Mouse (Mus musculus) forebrain, embryonic 10.5 days (tissue): ENCODE measurements at regions not wholly inside any gene's neighbourhood (a gene's known extent, or its start where the extent isn't known, plus 50 kb on each side); places are given as distances from the start of the nearest gene placed in this dataset.
A peak's percentile ranks its signal among the peaks of the same experiment; 100 is the strongest.
"Not testable (repeated sequence)": the region's sequence is repeated elsewhere in the genome, so short reads cannot be mapped to it uniquely, and the experiment has no call there.

Experiments
- DNase-seq: peaks from one replicate; pipeline ENCODE4 v3.0.0-alpha.2; 2017; ENCODE audit warnings: low spot score; ENCODE audit errors: extremely low spot score
- H3K27ac ChIP-seq: fragments of 300-500 bp; sonication (generic); 2 replicates; pipeline ENCODE4 v1.5.1; 2016; ENCODE audit warnings: mild to moderate bottlenecking
- H3K27me3 ChIP-seq: fragments of 300-500 bp; sonication (generic); 2 replicates; pipeline ENCODE4 v1.6.1; 2016; ENCODE audit warnings: mild to moderate bottlenecking; ENCODE audit not compliant: poor library complexity, severe bottlenecking
- H3K36me3 ChIP-seq: fragments of 300-500 bp; sonication (generic); replicated peaks from 2 replicates; pipeline ENCODE4 v1.6.1; 2016; ENCODE audit warnings: mild to moderate bottlenecking, moderate library complexity
- H3K4me1 ChIP-seq: fragments of 300-500 bp; sonication (generic); 2 replicates; pipeline ENCODE4 v1.6.1; 2016
- H3K4me3 ChIP-seq: fragments of 300-500 bp; sonication (generic); 2 replicates; pipeline ENCODE4 v1.5.1; 2016; ENCODE audit warnings: mild to moderate bottlenecking, moderate library complexity
- H3K9me3 ChIP-seq: fragments of 300-500 bp; sonication (generic); 2 replicates; pipeline ENCODE4 v1.6.1; 2016; ENCODE audit warnings: mild to moderate bottlenecking, moderate library complexity
- WGBS: fragments of 180-500 bp; shearing (Covaris S2); methylation state at CpG from one replicate; pipeline ENCODE4 v1.1.7; 2016; 5-methylcytosine and 5-hydroxymethylcytosine counted together

- Histone ChIP-seq H3K4me1 (no peaks in the 10 kb centered on the region), H3K27me3 (no peaks in the 10 kb centered on the region), H3K27ac (no peak overlapping the region), H3K4me3 (no peak overlapping the region), H3K9me3 (no peaks in the 10 kb centered on the region), H3K36me3 (no peaks in the 10 kb centered on the region)
- 46% methylated on average over 5 of the region's 5 CpGs for WGBS
- no peak for DNase-seq
Measured at GRCm38 (mm10) chr9:78769168-78769567, 153.8 kb downstream of the Cd109 start.

GRCm38 (mm10) chr9:78773936-78774335 is 158.6 kb downstream of the Cd109 start:
- 63% methylated on average over 3 of the region's 3 CpGs for WGBS
- Histone ChIP-seq H3K4me1 (no peaks in the 10 kb centered on the region), H3K4me3 (no peak overlapping the region), H3K9me3 (no peaks in the 10 kb centered on the region), H3K27ac (no peak overlapping the region), H3K27me3 (no peaks in the 10 kb centered on the region), H3K36me3 (no peaks in the 10 kb centered on the region)
- DNase-seq: no peak

DNA sequence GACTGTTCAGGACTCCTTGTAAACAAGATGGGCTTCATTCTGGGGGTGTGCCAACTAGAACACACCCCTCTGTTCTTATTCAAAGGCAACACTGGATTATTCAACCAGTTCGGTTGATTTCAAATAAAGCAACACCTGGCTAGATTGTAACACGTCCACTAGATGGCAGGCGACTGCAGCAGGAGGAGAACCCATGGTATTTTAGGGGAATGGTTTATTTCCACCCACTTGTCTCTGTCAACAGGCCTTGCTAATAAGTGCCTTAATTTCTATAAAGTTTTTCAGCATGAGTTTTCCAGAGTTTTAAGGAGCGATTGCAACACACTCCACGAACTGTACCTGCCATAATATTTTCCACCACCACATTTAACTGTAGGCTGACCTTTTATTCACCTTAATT is 160.1 kb downstream of the Cd109 start:
- H3K36me3 ChIP-seq: no peaks in the 10 kb centered on the region
- H3K27me3 ChIP-seq: no peaks in the 10 kb centered on the region
- no peaks in the 10 kb centered on the region for H3K9me3 ChIP-seq
- 19% methylated on average over 5 of the region's 5 CpGs for WGBS
- H3K27ac ChIP-seq: no peak overlapping the region
- H3K4me1 ChIP-seq: no peaks in the 10 kb centered on the region
- no peak overlapping the region for H3K4me3 ChIP-seq
- DNase-seq: peak; percentile 42

- no peaks in the 10 kb centered on the region for H3K4me1 ChIP-seq
- H3K4me3 ChIP-seq: no peak overlapping the region
- H3K27me3 ChIP-seq: no peaks in the 10 kb centered on the region
- WGBS: 92% methylated on average over 4 of the region's 4 CpGs
- H3K27ac ChIP-seq: no peak overlapping the region
- no peaks in the 10 kb centered on the region for H3K36me3 ChIP-seq
- H3K9me3 ChIP-seq: no peaks in the 10 kb centered on the region
- no peak for DNase-seq
Measured at GRCm38 (mm10) chr9:78780595-78780994, 165.2 kb downstream of the Cd109 start.

- Histone ChIP-seq H3K4me1 (no peaks in the 10 kb centered on the region), H3K4me3 (no peak overlapping the region), H3K27ac (no peak overlapping the region), H3K36me3 (no peaks in the 10 kb centered on the region), H3K9me3 (no peaks in the 10 kb centered on the region), H3K27me3 (no peaks in the 10 kb centered on the region)
- 92% methylated on average over 4 of the region's 4 CpGs for WGBS
- no peak for DNase-seq
Measured at GRCm38 (mm10) chr9:78782297-78782696, 167.0 kb downstream of the Cd109 start.

GRCm38 (mm10) chr9:78782860-78783259 is 167.5 kb downstream of the Cd109 start:
- no peak overlapping the region for H3K27ac ChIP-seq
- no peaks in the 10 kb centered on the region for H3K27me3 ChIP-seq
- no peaks in the 10 kb centered on the region for H3K9me3 ChIP-seq
- no peaks in the 10 kb centered on the region for H3K36me3 ChIP-seq
- H3K4me3 ChIP-seq: no peak overlapping the region
- no peak for DNase-seq
- no peaks in the 10 kb centered on the region for H3K4me1 ChIP-seq
- 85% methylated on average over 8 of the region's 8 CpGs for WGBS

DNA sequence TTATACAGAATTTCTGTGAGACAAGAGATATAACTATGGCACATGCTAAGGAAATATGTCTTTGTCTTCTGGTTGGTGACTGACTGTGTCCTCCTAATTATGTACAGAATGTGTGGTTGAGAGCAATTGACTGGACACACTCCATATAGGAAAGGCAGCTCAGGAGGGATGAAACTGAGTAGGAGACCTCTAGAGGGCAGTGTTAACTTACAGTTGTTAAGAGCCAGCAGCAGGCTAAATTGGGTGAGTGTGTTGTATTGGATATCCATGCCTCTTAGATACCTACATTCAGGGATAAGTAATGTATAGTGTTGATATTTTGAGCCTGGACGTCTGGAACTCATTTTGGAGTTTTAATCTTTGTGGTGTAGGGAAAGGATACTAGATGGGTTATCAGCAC is 172.5 kb downstream of the Cd109 start:
- Histone ChIP-seq H3K4me3 (no peak overlapping the region), H3K4me1 (no peaks in the 10 kb centered on the region), H3K9me3 (no peaks in the 10 kb centered on the region), H3K27ac (no peak overlapping the region), H3K36me3 (no peaks in the 10 kb centered on the region), H3K27me3 (no peaks in the 10 kb centered on the region)
- WGBS: 6% methylated on average over 1 of the region's 1 CpGs
- DNase-seq: no peak

DNA sequence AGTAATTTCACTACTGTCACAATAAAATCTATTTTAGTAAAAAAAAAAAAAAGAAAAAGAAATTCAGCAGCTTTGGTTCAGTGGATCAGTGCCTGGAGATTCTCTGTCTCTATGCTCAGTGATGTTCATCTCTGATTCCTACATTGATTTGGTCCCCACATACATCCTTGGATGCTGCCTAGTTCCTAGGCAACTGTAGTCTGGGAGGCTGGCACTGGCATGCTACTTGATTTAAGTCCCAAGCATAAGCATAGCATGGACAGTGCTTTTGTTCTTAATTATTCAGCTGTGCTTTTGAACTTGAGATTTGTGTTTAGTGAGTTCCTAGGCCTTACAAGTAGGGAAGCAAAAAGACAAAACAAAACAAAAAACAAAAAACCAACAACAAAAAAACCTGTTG is 174.4 kb downstream of the Cd109 start:
- H3K27me3 ChIP-seq: no peaks in the 10 kb centered on the region
- H3K27ac ChIP-seq: no peak overlapping the region
- no peaks in the 10 kb centered on the region for H3K36me3 ChIP-seq
- DNase-seq: no peak
- H3K9me3 ChIP-seq: no peaks in the 10 kb centered on the region
- H3K4me3 ChIP-seq: no peak overlapping the region
- no peaks in the 10 kb centered on the region for H3K4me1 ChIP-seq

GRCm38 (mm10) chr9:78790155-78790554 is 174.8 kb downstream of the Cd109 start:
- Histone ChIP-seq H3K27ac (no peak overlapping the region), H3K4me1 (no peaks in the 10 kb centered on the region), H3K36me3 (no peaks in the 10 kb centered on the region), H3K27me3 (no peaks in the 10 kb centered on the region), H3K9me3 (no peaks in the 10 kb centered on the region), H3K4me3 (no peak overlapping the region)
- 81% methylated on average over 2 of the region's 2 CpGs for WGBS
- DNase-seq: no peak

DNA sequence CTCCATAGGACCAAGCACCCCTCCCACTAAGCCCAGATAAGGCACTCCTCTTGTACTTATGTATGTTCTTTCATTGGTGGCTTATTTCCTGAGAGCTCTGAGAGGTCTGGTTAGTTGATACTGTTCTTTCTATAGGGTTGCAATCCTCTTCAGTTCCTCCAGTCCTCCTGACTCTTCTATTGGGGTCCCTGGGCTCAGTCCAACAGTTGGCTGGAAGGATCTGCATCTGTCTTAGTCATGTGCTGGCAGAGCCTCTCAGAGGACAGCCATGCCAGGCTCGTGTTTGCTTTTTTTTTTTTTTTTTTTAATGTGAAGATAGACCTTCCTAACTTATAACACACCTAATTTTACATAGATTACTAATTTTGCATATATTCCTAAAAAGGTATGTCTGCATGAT is 180.5 kb downstream of the Cd109 start:
- no peak for DNase-seq
- Histone ChIP-seq H3K9me3 (no peaks in the 10 kb centered on the region), H3K36me3 (no peaks in the 10 kb centered on the region), H3K4me1 (no peaks in the 10 kb centered on the region), H3K27ac (no peak overlapping the region), H3K27me3 (no peaks in the 10 kb centered on the region), H3K4me3 (no peak overlapping the region)
- 69% methylated on average over 1 of the region's 1 CpGs for WGBS

DNA sequence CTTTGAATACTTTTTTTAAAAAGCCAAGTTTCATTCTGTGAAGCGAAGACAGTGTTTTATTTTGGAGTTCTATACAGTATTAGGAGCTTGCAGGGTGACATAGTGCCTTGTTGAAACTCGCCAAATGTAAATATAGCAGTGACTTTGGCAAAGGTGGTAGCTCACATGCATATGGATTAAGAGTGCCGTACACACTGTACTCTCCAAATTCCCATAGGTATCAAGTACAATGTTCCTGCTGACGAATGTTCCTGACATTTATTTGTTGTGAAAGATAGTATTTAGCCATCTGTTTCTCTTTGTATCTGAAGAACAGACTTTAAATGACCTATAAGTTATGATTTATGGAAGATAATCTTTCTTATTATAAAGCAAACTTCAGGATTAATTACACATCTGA is 201.9 kb downstream of the Cd109 start:
- no peak overlapping the region for H3K27ac ChIP-seq
- 86% methylated on average over 4 of the region's 4 CpGs for WGBS
- peaks cover 4% of the 10 kb centered on the region for H3K27me3 ChIP-seq
- no peaks in the 10 kb centered on the region for H3K36me3 ChIP-seq
- H3K9me3 ChIP-seq: no peaks in the 10 kb centered on the region
- H3K4me3 ChIP-seq: no peak overlapping the region
- DNase-seq: no peak
- 0 out of 2 replicates have a peak, but pooled peaks cover 4% of the 10 kb centered on the region for H3K4me1 ChIP-seq

DNA sequence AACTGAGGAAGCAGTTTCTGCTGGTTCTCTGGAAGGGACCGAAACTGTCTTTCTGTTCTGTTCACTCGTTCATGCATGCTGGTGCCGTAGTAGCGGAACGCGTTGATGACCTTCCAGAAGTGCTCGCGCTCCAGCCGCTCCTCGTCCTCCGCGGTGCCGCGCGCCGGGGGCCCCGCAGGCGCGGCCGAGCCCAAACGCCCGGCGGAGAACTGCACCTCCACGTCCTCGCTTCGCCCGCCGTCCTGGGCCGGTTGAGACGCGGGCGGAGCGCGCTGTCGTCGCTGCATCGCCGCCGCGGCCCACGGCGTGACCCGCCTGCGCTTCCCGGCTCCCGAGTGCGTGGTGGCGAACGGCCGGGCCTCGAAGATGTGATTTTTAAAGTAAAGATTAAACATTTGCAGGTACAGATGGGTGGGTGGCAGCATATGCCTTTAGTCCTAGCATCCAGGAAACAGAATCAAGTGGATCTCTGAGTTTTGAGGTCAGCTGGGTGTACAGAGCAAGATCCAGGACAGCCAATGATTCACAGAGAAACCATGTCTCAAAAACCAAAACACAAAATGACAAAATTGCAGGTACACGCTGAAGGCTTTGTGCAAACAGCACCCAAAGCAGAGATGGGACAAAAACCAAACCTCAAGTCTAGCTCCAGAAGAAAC is 206.3 kb downstream of the Cd109 start:
- not testable (repeated sequence) for H3K36me3 ChIP-seq, H3K9me3 ChIP-seq, H3K27ac ChIP-seq, H3K27me3 ChIP-seq, H3K4me1 ChIP-seq
- DNase-seq: peak; percentile 18
- 11% methylated on average over 51 of the region's 52 CpGs for WGBS
- peak overlapping the region; percentile 44 for H3K4me3 ChIP-seq

- Histone ChIP-seq H3K9me3 (no peaks in the 10 kb centered on the region), H3K27ac (peak overlapping the region; percentile 67), H3K4me3 (no peak overlapping the region), H3K4me1 (peaks cover 12% of the 10 kb centered on the region), H3K27me3 (no peaks in the 10 kb centered on the region), H3K36me3 (no peaks in the 10 kb centered on the region)
- WGBS: 74% methylated on average over 9 of the region's 9 CpGs
- DNase-seq: no peak
Measured at GRCm38 (mm10) chr9:78844969-78845683, 229.8 kb downstream of the Cd109 start.
